Mouse (Mus musculus) heart, postnatal 0 days (tissue): ENCODE measurements around the gene Txnip. TPM values are rescaled to one million over a fixed set of nuclear protein-coding genes. Genes with fewer than 3 reads are reported as not detected.

Experiments
- ATAC-seq: fragments of 200-750 bp; cut with Nextera tagmentation; 2 replicates; pipeline ENCODE4 v1.8.0; 2017; ENCODE audit warnings: low read depth, moderate number of reproducible peaks, moderate library complexity; ENCODE audit not compliant: insufficient read depth
- DNase-seq: peaks from one replicate; pipeline ENCODE4 v3.0.0-alpha.2; 2016; ENCODE audit warnings: low spot score
- H3K27ac ChIP-seq: fragments of 300-500 bp; sonication (generic); 2 replicates; pipeline ENCODE4 v1.5.1; 2014; ENCODE audit warnings: low read depth, mild to moderate bottlenecking
- H3K27me3 ChIP-seq: fragments of 300-500 bp; sonication (generic); 2 replicates; pipeline ENCODE4 v1.6.1; 2014; ENCODE audit warnings: low read length, mixed read lengths; ENCODE audit not compliant: control insufficient read depth, insufficient read depth
- H3K36me3 ChIP-seq: fragments of 300-500 bp; sonication (generic); replicated peaks from 2 replicates; pipeline ENCODE4 v1.6.1; 2014; ENCODE audit warnings: low read length, mixed read lengths; ENCODE audit not compliant: control insufficient read depth, insufficient read depth
- H3K4me1 ChIP-seq: fragments of 300-500 bp; sonication (generic); 2 replicates; pipeline ENCODE4 v1.6.1; 2014; ENCODE audit warnings: antibody characterized with exemption; ENCODE audit not compliant: control insufficient read depth, insufficient read depth
- H3K4me2 ChIP-seq: fragments of 300-500 bp; sonication (generic); 2 replicates; pipeline ENCODE4 v1.6.1; 2014; ENCODE audit warnings: low read depth, mild to moderate bottlenecking, low read length, moderate library complexity
- H3K4me3 ChIP-seq: fragments of 300-500 bp; sonication (generic); 2 replicates; pipeline ENCODE4 v1.5.1; 2014; ENCODE audit warnings: low read depth, low read length
- H3K9ac ChIP-seq: fragments of 300-500 bp; sonication (generic); replicated peaks from 2 replicates; pipeline ENCODE4 v1.6.1; 2014; ENCODE audit warnings: low read depth, low read length, mixed read lengths
- H3K9me3 ChIP-seq: fragments of 300-500 bp; sonication (generic); replicated peaks from 2 replicates; pipeline ENCODE4 v1.6.1; 2016; ENCODE audit warnings: low read length; ENCODE audit not compliant: control insufficient read depth
- CTCF ChIP-seq: IDR thresholded peaks from 2 replicates; pipeline ENCODE4 v1.5.1; 2016; ENCODE audit warnings: antibody characterized with exemption, control low read depth, low read depth
- EP300 ChIP-seq: IDR thresholded peaks from 2 replicates; pipeline ENCODE4 v1.6.1; 2016; ENCODE audit warnings: antibody characterized with exemption, low read depth
- WGBS: fragments of 180-500 bp; shearing (Covaris S2); extraction: QIAGEN DNeasy Blood & Tissue Kit; methylation state at CpG from one replicate; pipeline ENCODE4 v1.1.7; 2014; 5-methylcytosine and 5-hydroxymethylcytosine counted together
- polyA plus RNA-seq: library from polyadenylated mRNA; unstranded; fragments of >200 nt; fragmentation: Nextera tagmentation; extraction: Ambion mirVana; gene quantifications from 2 replicates; pipeline ENCODE4 v1.2.1, GENCODE M21; 2015
- total RNA-seq: library from RNA; depleted of rRNA; stranded (reverse); fragments of >200 nt; gene quantifications from 2 replicates; pipeline ENCODE4 v1.2.3, GENCODE M21; 2014; ENCODE audit warnings: low replicate concordance

Txnip gene
- total and polyA plus RNA-seq, 2 experiments from 2014 or later = 332 to 1,196 TPM

DNA sequence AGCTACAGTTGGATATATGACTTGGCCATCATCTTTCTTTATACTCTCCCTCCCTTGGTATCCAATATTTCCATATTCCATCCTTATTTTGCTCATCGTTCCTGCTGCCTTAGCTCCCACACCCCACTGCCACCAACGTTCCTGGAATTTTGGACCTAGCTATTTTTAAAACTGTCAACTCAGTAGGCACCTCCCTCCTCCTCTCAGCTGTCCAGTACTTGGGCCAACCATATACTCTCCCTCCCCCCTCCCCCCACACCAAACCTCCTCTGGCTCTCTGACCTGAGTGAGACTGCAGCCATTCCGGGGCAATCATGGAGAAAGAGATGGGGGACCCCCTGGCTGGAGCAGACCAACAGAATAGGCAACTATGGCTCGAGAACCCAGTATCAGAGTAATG is 32.8 kb upstream of the Txnip start, which contains the start of gene Hfe2:
Gene Hfe2 (plus strand): TSS at position 259 of the 400 bp plus-strand sequence.
- peak within 1 kb of the TSS; percentile 59 for H3K4me2 ChIP-seq
- H3K9ac ChIP-seq = no peak within 1 kb of the TSS
- peak within 1 kb of the TSS; percentile 80 for H3K27ac ChIP-seq
- WGBS = 26% methylated on average over 4 of the region's 4 CpGs
- peaks cover 12% of the 10 kb centered on the region; the same call in 1 of the 2 replicates for H3K36me3 ChIP-seq
- TF ChIP-seq CTCF (no peak), EP300 (no peak)
- DNase-seq = peak; percentile 46
- ATAC-seq = peak; percentile 77
- peaks cover 16% of the 10 kb centered on the region; the same call in 1 of the 2 replicates for H3K27me3 ChIP-seq
- peak within 1 kb of the TSS; percentile 33 for H3K4me3 ChIP-seq
- no peaks in the 10 kb centered on the region for H3K9me3 ChIP-seq
- peaks cover 26% of the 10 kb centered on the region for H3K4me1 ChIP-seq

DNA sequence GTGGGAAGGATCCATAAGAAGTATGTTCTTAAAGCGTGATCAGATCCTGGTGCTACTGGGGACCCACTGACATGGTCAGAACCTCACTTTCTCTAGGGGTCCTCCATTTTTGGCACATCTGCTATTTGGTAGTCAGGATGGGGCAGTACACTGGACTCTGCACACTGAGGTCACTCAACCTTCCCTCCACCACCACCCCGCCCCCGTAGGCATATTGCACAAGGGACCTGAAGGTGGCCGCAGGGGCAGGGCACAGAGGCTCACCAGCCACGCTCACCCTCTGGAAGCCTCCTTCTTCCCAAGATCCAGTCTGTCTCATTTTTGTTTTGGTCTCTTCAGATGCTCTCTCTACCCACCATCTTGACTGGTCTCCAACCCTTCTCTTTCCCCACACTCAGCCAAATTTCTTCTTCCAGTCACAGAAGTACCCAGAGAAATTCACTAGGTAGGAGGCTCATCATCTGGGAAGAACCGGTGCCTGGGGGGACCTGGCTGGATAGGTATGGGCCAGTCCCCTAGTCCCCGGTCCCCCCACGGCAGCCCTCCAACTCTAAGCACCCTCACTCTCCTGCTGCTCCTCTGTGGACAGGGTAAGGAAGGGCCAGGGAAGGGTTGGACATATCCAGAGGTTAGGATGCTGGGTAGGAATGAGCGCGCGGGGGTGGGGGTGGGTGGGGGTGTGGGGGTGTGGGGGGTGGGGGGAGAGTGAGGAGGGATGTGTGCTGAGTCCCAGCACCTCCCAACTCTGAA is 31.6 kb upstream of the Txnip start:
- H3K9me3 ChIP-seq = no peaks in the 10 kb centered on the region
- 73% methylated on average over 11 of the region's 11 CpGs for WGBS
- TF ChIP-seq EP300 (no peak), CTCF (no peak)
- H3K36me3 ChIP-seq = peaks cover 12% of the 10 kb centered on the region; the same call in 1 of the 2 replicates
- H3K4me1 ChIP-seq = peaks cover 26% of the 10 kb centered on the region
- peak overlapping the region; percentile 59 for H3K4me2 ChIP-seq
- H3K9ac ChIP-seq = no peak overlapping the region
- H3K4me3 ChIP-seq = peak overlapping the region; percentile 33; the same call in 1 of the 2 replicates
- DNase-seq (no peak), ATAC-seq (no peak)
- H3K27me3 ChIP-seq = peaks cover 16% of the 10 kb centered on the region; the same call in 1 of the 2 replicates
- peak overlapping the region; percentile 80; the same call in 1 of the 2 replicates for H3K27ac ChIP-seq

DNA sequence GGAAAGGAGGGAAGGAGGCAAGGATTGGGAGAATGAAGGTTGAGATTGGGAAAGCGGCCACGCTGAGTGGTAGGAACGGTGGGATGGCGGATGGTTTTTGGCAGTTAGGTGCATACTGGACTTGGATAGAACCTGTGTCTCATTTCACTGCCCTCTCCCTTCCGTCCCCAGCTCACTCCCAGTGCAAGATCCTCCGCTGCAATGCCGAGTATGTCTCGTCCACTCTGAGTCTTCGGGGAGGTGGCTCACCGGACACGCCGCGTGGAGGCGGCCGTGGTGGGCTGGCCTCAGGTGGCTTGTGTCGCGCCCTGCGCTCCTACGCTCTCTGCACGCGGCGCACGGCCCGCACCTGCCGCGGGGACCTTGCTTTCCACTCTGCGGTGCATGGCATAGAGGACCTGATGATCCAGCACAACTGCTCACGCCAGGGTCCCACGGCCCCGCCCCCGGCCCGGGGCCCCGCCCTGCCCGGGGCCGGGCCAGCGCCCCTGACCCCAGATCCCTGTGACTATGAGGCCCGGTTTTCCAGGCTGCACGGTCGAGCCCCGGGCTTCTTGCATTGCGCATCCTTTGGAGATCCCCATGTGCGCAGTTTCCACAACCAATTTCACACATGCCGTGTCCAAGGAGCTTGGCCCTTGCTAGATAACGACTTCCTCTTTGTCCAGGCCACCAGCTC is 30.8 kb upstream of the Txnip start:
- Histone ChIP-seq H3K4me3 (peak overlapping the region; percentile 25), H3K27ac (no peak overlapping the region), H3K4me1 (peaks cover 26% of the 10 kb centered on the region), H3K9ac (0 out of 2 replicates have a peak overlapping the region, but pooled peaks have one; percentile 2), H3K4me2 (peak overlapping the region; percentile 59), H3K36me3 (peaks cover 12% of the 10 kb centered on the region; the same call in 1 of the 2 replicates), H3K9me3 (no peaks in the 10 kb centered on the region), H3K27me3 (peaks cover 16% of the 10 kb centered on the region; the same call in 1 of the 2 replicates)
- DNase-seq (no peak), ATAC-seq (0 out of 2 replicates have a peak, but pooled peaks have one; percentile 12)
- no peak for TF ChIP-seq EP300
- TF ChIP-seq CTCF = no peak
- WGBS = 6% methylated on average over 44 of the region's 44 CpGs

DNA sequence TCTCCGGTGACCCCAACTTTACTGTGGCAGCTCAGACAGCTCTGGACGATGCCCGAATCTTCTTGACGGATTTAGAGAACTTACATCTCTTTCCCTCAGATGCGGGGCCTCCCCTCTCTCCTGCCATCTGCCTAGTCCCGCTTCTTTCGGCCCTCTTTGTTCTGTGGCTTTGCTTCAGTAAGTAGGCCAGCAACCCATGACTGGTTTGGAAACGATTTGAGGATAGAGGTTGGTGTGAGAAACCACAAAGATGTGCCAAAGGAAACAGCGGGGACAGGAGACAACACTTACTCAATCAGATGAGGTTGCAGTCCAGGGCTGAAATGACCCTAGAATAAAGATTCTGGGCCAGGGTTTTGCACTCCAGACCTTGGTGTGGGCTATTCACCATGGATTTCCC is 29.3 kb upstream of the Txnip start:
- WGBS = 65% methylated on average over 9 of the region's 9 CpGs

DNA sequence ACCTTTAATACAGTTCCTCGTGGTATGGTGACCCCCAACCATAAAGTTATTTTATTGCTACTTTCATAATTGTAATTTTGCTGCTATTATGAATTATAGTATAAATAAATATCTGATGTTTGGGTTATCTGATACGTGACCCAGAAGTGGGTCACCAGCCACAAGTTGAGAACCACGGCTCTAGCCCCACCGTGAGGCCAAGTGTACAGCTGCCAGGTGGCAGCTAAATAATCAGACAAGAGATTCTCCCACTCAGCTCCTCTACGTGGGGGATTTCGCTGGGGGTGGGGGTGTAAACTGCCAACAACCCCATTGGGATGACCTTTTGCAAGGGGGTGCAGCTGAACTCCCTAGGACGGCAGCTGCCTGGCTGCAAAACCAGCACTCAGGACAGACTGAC is 25.7 kb upstream of the Txnip start:
- H3K9ac ChIP-seq = no peak overlapping the region
- H3K27me3 ChIP-seq = peaks cover 10% of the 10 kb centered on the region; the same call in 1 of the 2 replicates
- H3K9me3 ChIP-seq = no peaks in the 10 kb centered on the region
- TF ChIP-seq CTCF = peak; percentile 31
- no peak for TF ChIP-seq EP300
- no peak for DNase-seq
- peaks cover 12% of the 10 kb centered on the region; the same call in 1 of the 2 replicates for H3K36me3 ChIP-seq
- no peak overlapping the region for H3K27ac ChIP-seq
- H3K4me2 ChIP-seq = no peak overlapping the region
- no peak for ATAC-seq
- WGBS = 36% methylated on average over 7 of the region's 7 CpGs
- H3K4me1 ChIP-seq = peaks cover 4% of the 10 kb centered on the region; the same call in 1 of the 2 replicates
- H3K4me3 ChIP-seq = no peak overlapping the region

More for the DNA sequence above, 29.3 kb upstream of the Txnip start:
- Histone ChIP-seq H3K9ac (no peak overlapping the region), H3K4me2 (no peak overlapping the region), H3K27me3 (peaks cover 16% of the 10 kb centered on the region; the same call in 1 of the 2 replicates), H3K36me3 (peaks cover 12% of the 10 kb centered on the region; the same call in 1 of the 2 replicates), H3K27ac (no peak overlapping the region), H3K4me1 (peaks cover 26% of the 10 kb centered on the region), H3K4me3 (no peak overlapping the region), H3K9me3 (no peaks in the 10 kb centered on the region)
- TF ChIP-seq EP300 = no peak
- TF ChIP-seq CTCF = no peak
- DNase-seq (no peak), ATAC-seq (no peak)
